Mouse (Mus musculus) megakaryocyte, embryonic 14.5 days (primary cell): ENCODE data around the gene Gnb4.

Source experiments
- FLI1 ChIP-seq: IDR thresholded peaks from 2 replicates; pipeline ENCODE4 v1.6.1; 2012; ENCODE audit warnings: low read length, inconsistent platforms, mixed read lengths
- GATA1 ChIP-seq: IDR thresholded peaks from 3 replicates; pipeline ENCODE4 v1.6.1; 2012; ENCODE audit warnings: mixed read lengths, low read length, inconsistent platforms, borderline replicate concordance

GRCm38 (mm10) chr3:32614786-32615185 is 1.6 kb downstream of the Gnb4 start:
- TF ChIP-seq GATA1 (no peak), FLI1 (no peak)
